Mouse (Mus musculus) layer of hippocampus, postnatal 10 days (tissue): ENCODE measurements at regions not wholly inside any gene's neighbourhood (a gene's known extent, or its start where the extent isn't known, plus 50 kb on each side); places are given as distances from the start of the nearest gene placed in this dataset.

Source experiments
- DNase-seq, 2 experiments: peaks; one replicate each; pipeline ENCODE4 v3.0.0; 2021; ENCODE audit warnings: low spot score in 2 of 2

GRCm38 (mm10) chr17:4913001-4913400 lies 81.1 kb upstream of the Arid1b start:
- DNase-seq: no peak

- DNase-seq: no peak
Observed at GRCm38 (mm10) chr17:4919866-4920495, 74.2 kb upstream of the Arid1b start.

GRCm38 (mm10) chr17:4921121-4921520 lies 73.0 kb upstream of the Arid1b start:
- no peak for DNase-seq

- no peak for DNase-seq
Observed at GRCm38 (mm10) chr17:4928631-4929030, 65.5 kb upstream of the Arid1b start.

GRCm38 (mm10) chr17:4935268-4935667 lies 58.9 kb upstream of the Arid1b start:
- no peak for DNase-seq

- no peak for DNase-seq
Observed at GRCm38 (mm10) chr17:4940589-4940988, 53.5 kb upstream of the Arid1b start.

GRCm38 (mm10) chr17:4941286-4941800 lies 52.8 kb upstream of the Arid1b start:
- no peak for DNase-seq

GRCm38 (mm10) chr17:4942868-4943267 lies 51.3 kb upstream of the Arid1b start:
- DNase-seq: no peak
